Mouse (Mus musculus) testis, adult 2 months (tissue): Measurements from ENCODE around the gene Park7.

Experiments used
- CTCF ChIP-seq: fragments of 200-500 bp; IDR thresholded peaks from 2 replicates; pipeline ENCODE4 v1.5.1; 2012; ENCODE audit warnings: low read depth, mild to moderate bottlenecking, inconsistent platforms, low read length, moderate library complexity; ENCODE audit not compliant: control insufficient read depth, insufficient read depth, insufficient replicate concordance
- POLR2A ChIP-seq: fragments of 200-500 bp; IDR thresholded peaks from 2 replicates; pipeline ENCODE4 v1.6.1; 2012; ENCODE audit warnings: low read depth, mild to moderate bottlenecking, inconsistent platforms, low read length, moderate library complexity; ENCODE audit not compliant: control insufficient read depth

GRCm38 (mm10) chr4:150888492-150888891 lies 25.7 kb downstream of the Park7 start:
- TF ChIP-seq POLR2A (no peak), CTCF (no peak)
